Mouse (Mus musculus) heart, postnatal 0 days (tissue): ENCODE results near the gene Prkca.

Source experiments
- CTCF ChIP-seq: IDR thresholded peaks from 2 replicates; pipeline ENCODE4 v1.5.1; 2016; ENCODE audit warnings: antibody characterized with exemption, control low read depth, low read depth
- EP300 ChIP-seq: IDR thresholded peaks from 2 replicates; pipeline ENCODE4 v1.6.1; 2016; ENCODE audit warnings: antibody characterized with exemption, low read depth

GRCm38 (mm10) chr11:108276148-108276547, 67.6 kb downstream of the Prkca start:
- TF ChIP-seq CTCF (no peak), EP300 (no peak)
